Mouse (Mus musculus) limb, embryonic 14.5 days (tissue): Measurements from ENCODE around the gene Tmem98. TPM values are rescaled to one million over a fixed set of nuclear protein-coding genes. Genes with fewer than 3 reads are reported as not detected.

Experiments
- ATAC-seq: fragments of 200-750 bp; cut with Nextera tagmentation; 2 replicates; pipeline ENCODE4 v1.8.0; 2017; ENCODE audit warnings: low read depth, moderate number of reproducible peaks, moderate TSS enrichment; ENCODE audit not compliant: low FRiP score
- DNase-seq: peaks from one replicate; pipeline ENCODE4 v3.0.0-alpha.2; 2015; ENCODE audit warnings: low spot score
- H3K27ac ChIP-seq: fragments of 300-500 bp; sonication (generic); replicated peaks from 2 replicates; pipeline ENCODE4 v1.5.1; 2014; ENCODE audit warnings: low read depth, mild to moderate bottlenecking, low read length, moderate library complexity, mixed read lengths
- H3K27me3 ChIP-seq: fragments of 300-500 bp; sonication (generic); 2 replicates; pipeline ENCODE4 v1.6.1; 2014; ENCODE audit warnings: low read length, mixed read lengths; ENCODE audit not compliant: control insufficient read depth, insufficient read depth
- H3K36me3 ChIP-seq: fragments of 300-500 bp; sonication (generic); 2 replicates; pipeline ENCODE4 v1.6.1; 2014; ENCODE audit warnings: mild to moderate bottlenecking, low read length, moderate library complexity, mixed read lengths; ENCODE audit not compliant: control insufficient read depth, insufficient read depth
- H3K4me1 ChIP-seq: fragments of 300-500 bp; sonication (generic); 2 replicates; pipeline ENCODE4 v1.6.1; 2014; ENCODE audit warnings: antibody characterized with exemption, low read length, mixed read lengths; ENCODE audit not compliant: control insufficient read depth, insufficient read depth
- H3K4me2 ChIP-seq: fragments of 300-500 bp; sonication (generic); replicated peaks from 2 replicates; pipeline ENCODE4 v1.6.1; 2014; ENCODE audit warnings: low read depth, mild to moderate bottlenecking, low read length, moderate library complexity; ENCODE audit not compliant: severe bottlenecking
- H3K4me3 ChIP-seq: fragments of 300-500 bp; sonication (generic); replicated peaks from 2 replicates; pipeline ENCODE4 v1.5.1; 2014; ENCODE audit warnings: low read length
- H3K9ac ChIP-seq: fragments of 300-500 bp; sonication (generic); 2 replicates; pipeline ENCODE4 v1.6.1; 2014; ENCODE audit warnings: mild to moderate bottlenecking, low read depth, low read length, moderate library complexity; ENCODE audit not compliant: severe bottlenecking
- H3K9me3 ChIP-seq: fragments of 300-500 bp; sonication (generic); 2 replicates; pipeline ENCODE4 v1.6.1; 2016; ENCODE audit warnings: low read length; ENCODE audit not compliant: control insufficient read depth
- POLR2A ChIP-seq: fragments of 200-500 bp; IDR thresholded peaks from 2 replicates; pipeline ENCODE4 v1.8.0; 2012; ENCODE audit warnings: inconsistent platforms, mild to moderate bottlenecking, moderate library complexity, borderline replicate concordance; ENCODE audit not compliant: insufficient read depth, insufficient read length; ENCODE audit errors: extremely low read depth
- WGBS: fragments of 180-500 bp; shearing (Covaris S2); extraction: QIAGEN DNeasy Blood & Tissue Kit; methylation state at CpG from one replicate; pipeline ENCODE4 v1.1.7; 2014; 5-methylcytosine and 5-hydroxymethylcytosine counted together
- polyA plus RNA-seq, 2 experiments: library from polyadenylated mRNA; depleted of rRNA in 1 of 2; stranded (reverse) in 1 of 2; unstranded in 1 of 2; fragments of >200 nt; fragmentation: Nextera tagmentation in 1 of 2; extraction: Ambion mirVana in 1 of 2; gene quantifications; 2 replicates each; pipeline versions ENCODE4 v1.2.1 to v1.2.3; 2012 to 2014

The Tmem98 gene
- polyA plus RNA-seq, 2 experiments = 59.2 to 68.4 TPM

- H3K9me3 ChIP-seq = no peaks in the 10 kb centered on the region
- WGBS = 85% methylated on average over 3 of the region's 3 CpGs
- H3K4me2 ChIP-seq = no peak overlapping the region
- H3K4me1 ChIP-seq = no peaks in the 10 kb centered on the region
- H3K36me3 ChIP-seq = no peaks in the 10 kb centered on the region
- ATAC-seq (no peak), DNase-seq (no peak)
- no peaks in the 10 kb centered on the region for H3K27me3 ChIP-seq
- no peak overlapping the region for H3K4me3 ChIP-seq
- no peak overlapping the region for H3K9ac ChIP-seq
- no peak for TF ChIP-seq POLR2A
- no peak overlapping the region for H3K27ac ChIP-seq
Observed at GRCm38 (mm10) chr11:80767320-80767617, 42.7 kb upstream of the Tmem98 start.

DNA sequence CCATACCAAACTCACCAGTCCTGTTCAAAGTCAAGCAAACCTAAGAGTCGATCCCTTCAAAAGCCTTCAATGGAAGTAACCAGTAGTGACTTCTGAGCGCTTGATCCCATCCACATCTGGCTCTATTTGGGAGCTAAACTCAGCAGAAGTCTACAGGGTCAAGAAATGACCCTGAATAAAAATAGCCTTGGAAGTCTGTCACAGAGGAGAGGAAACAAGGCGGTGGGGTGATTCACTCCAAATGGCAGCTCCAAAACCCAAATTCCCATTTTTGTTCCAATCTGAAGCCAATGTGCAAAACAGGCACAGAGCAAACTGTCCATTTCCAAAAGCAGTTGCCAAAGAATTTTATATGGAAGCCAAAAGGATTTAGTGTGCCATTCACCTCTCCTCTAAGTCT is 38.8 kb upstream of the Tmem98 start:
- Histone ChIP-seq H3K36me3 (no peaks in the 10 kb centered on the region), H3K4me1 (no peaks in the 10 kb centered on the region), H3K27ac (no peak overlapping the region), H3K9ac (no peak overlapping the region), H3K4me3 (no peak overlapping the region), H3K9me3 (no peaks in the 10 kb centered on the region), H3K27me3 (no peaks in the 10 kb centered on the region), H3K4me2 (no peak overlapping the region)
- ATAC-seq (no peak), DNase-seq (no peak)
- whole genome bisulfite sequencing = 80% methylated on average over 3 of the region's 3 CpGs
- TF ChIP-seq POLR2A = no peak

- H3K36me3 ChIP-seq = no peaks in the 10 kb centered on the region
- no peak overlapping the region for H3K27ac ChIP-seq
- H3K9ac ChIP-seq = no peak overlapping the region
- no peak for TF ChIP-seq POLR2A
- no peak for DNase-seq
- H3K4me2 ChIP-seq = no peak overlapping the region
- H3K4me1 ChIP-seq = no peaks in the 10 kb centered on the region
- H3K4me3 ChIP-seq = no peak overlapping the region
- H3K27me3 ChIP-seq = no peaks in the 10 kb centered on the region
- 72% methylated on average over 5 of the region's 5 CpGs for WGBS
- ATAC-seq = no peak
- no peaks in the 10 kb centered on the region for H3K9me3 ChIP-seq
Observed at GRCm38 (mm10) chr11:80771596-80772250, 38.3 kb upstream of the Tmem98 start.

DNA sequence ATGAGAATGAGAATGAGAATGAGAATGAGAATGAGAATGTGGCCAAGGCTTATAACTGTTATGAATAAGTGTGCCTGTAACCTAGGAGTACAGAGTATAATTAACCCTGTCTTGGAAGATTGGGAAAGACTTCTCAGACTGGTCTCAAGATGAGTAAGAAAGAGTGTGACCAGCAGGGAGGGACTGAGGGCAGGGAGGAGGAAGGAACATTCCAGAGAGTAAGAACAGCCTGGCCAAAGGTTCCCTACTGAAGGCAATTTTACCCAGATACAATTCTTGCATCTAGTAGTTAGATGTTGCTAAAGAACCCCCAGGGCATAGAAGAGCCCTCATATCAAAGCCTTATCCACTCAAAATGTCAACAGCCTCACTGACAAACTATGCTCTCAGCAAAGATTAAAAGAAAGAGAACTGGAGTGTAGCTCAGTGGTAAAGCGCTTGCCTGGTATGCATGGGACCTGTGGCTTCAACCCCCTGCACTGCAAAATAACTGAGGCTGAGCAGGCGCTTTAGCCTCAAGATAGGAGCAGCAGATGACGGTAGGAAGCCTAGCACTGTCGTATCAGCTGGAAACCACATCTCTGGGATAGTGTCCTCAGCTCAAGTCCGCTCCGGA is 37.3 kb upstream of the Tmem98 start:
- WGBS = 73% methylated on average over 6 of the region's 6 CpGs
- no peak for TF ChIP-seq POLR2A
- H3K9me3 ChIP-seq = no peaks in the 10 kb centered on the region
- DNase-seq (no peak), ATAC-seq (no peak)
- H3K4me1 ChIP-seq = no peaks in the 10 kb centered on the region
- H3K9ac ChIP-seq = no peak overlapping the region
- no peak overlapping the region for H3K4me2 ChIP-seq
- no peaks in the 10 kb centered on the region for H3K36me3 ChIP-seq
- no peaks in the 10 kb centered on the region for H3K27me3 ChIP-seq
- H3K27ac ChIP-seq = no peak overlapping the region
- H3K4me3 ChIP-seq = no peak overlapping the region

DNA sequence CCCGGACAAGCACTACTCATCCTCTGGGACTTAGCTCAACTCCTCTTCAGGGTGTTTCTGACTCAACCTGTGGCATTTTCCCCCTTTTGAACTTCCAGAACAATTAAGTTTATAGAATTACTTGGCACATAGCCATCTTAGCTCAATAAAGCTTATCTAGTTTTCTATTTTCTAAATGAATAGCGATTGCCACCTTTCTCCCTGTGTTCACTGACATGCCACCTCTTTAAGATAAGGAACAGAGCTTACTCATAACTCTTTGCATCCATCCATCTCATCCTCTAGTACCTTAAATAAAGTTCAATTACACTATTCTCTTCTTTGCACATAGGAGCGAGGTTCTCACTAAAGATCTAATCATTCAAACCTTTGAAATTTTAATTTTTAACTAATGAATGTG is 34.4 kb upstream of the Tmem98 start:
- Histone ChIP-seq H3K4me1 (0 out of 2 replicates have a peak, but pooled peaks cover 2% of the 10 kb centered on the region), H3K36me3 (no peaks in the 10 kb centered on the region), H3K4me3 (no peak overlapping the region), H3K27me3 (no peaks in the 10 kb centered on the region), H3K4me2 (no peak overlapping the region), H3K27ac (no peak overlapping the region), H3K9me3 (no peaks in the 10 kb centered on the region), H3K9ac (no peak overlapping the region)
- WGBS = 73% methylated on average over 3 of the region's 3 CpGs
- ATAC-seq (no peak), DNase-seq (no peak)
- TF ChIP-seq POLR2A = no peak
